Mouse (Mus musculus) monocyte, adult 59 days (primary cell): ENCODE data around the gene Efnb1. TPM values are rescaled to one million over a fixed set of nuclear protein-coding genes. Genes with fewer than 3 reads are reported as not detected.

Source experiments
- total RNA-seq, 2 experiments: library from RNA; stranded (reverse); gene quantifications; one replicate each; pipeline ENCODE4 v1.2.4; 2023

Gene Efnb1
- total RNA-seq = 1 to 10 TPM; 7.1 to 7.3 TPM

GRCm38 (mm10) chrX:99135523-99136258, at the start of gene Efnb1:
TSS of gene Efnb1 (plus strand) at chrX:99136130.

Other genes starting within 250 kb of the Efnb1 start
- gene Ophn1, start 245.1 kb upstream of the Efnb1 start, total RNA-seq = 1 to 10 TPM; 8.9 TPM
- 10 to 100 TPM; 25.3 to 25.8 TPM for gene Yipf6, start 199.8 kb upstream of the Efnb1 start, total RNA-seq
- gene Stard8, start 132.9 kb upstream of the Efnb1 start, total RNA-seq = 10 to 100 TPM; 28.1 to 32.6 TPM